Mouse (Mus musculus): Measurements from ENCODE around the gene Irf4.

Gene Irf4

DNA sequence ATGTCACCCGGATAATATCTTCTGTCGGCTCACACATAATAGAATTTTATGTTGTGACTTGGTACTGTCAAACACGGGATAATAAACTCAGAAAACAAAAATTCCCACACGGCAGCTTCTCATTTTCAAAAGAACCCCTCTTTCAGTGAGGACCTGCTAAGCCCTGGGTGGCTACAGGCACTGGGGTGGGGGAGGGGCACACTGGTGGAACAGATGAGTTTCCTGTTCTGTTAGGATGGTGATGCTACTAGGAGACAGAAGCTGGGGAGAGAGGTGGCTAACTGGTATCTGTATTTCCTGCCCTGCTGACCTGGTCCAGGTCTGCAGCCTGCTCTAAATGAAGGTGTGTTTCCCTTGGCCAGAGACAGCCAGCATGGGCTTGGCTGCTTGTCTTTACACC lies 52.9 kb downstream of the Irf4 start:
- DNase-seq (ENCODE audit: inconsistent ontology term) = no peak

DNA sequence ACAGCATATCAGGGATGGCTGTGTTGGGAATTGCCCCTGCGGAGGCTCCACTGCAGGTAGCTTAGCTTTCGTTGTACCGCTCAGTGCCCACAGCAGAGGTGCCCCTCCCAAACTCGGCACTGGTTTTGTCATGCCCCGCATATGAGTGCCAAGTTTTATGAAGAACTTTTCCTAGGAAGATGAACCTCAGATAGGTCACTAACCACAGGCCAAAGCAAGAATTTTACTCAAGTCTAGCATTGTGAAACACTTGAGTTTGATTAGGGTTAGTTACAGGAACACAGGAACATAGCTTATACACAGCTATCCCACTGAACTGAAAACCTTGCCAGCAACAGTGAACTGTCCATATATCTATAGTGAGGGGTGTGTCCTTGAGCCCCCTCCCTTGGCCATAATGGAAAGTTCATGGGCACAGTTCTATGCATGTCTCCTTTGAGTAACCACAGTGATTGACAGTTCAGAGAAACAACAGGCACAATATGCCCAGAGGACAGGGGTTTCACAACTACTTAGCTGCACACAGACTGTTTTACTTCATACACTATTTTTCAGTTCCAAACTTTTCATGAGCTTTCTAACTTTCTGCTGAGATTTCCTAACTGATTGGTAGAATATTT lies 53.4 kb downstream of the Irf4 start:
- DNase-seq (ENCODE audit: inconsistent ontology term) = no peak

DNA sequence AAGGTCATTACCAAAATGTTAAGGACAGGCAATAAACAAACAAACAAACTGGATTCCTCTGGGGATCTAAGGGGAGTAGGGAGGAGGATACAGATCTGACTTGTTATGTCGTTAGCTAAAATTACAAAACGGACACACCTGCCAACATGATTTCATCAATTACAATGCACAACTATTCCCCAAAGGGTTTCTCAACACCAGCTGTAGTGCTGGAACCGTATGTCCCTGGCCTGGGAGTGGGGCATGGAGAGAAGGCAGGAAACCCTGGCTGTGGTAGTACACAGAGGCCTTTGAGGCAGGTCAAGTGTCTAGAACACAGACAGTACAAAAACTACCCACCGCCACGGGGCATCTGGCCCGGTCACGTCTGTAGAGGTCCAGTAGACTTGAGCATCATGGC lies 60.2 kb downstream of the Irf4 start:
- no peak for DNase-seq (ENCODE audit: inconsistent ontology term)

DNA sequence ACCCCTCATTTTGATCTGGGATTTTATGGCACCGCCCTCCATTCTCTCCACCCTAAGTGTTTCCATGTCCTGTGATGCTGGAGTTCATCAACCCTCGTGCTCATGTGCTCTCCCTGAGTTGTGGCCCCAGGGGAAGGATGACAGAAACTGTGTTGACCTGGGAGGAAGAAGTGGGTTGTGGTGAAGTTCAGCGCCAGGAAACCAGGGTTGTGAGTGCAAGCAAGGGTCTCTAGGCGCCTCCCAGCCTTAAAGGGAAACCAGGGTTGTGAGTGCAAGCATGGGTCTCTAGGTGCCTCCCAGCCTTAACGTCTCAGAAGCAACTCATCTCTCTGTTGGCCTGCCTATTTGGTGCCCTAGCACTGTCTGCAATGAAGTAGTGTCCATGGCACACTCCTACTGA lies 64.4 kb downstream of the Irf4 start:
- no peak for DNase-seq (ENCODE audit: inconsistent ontology term)

DNA sequence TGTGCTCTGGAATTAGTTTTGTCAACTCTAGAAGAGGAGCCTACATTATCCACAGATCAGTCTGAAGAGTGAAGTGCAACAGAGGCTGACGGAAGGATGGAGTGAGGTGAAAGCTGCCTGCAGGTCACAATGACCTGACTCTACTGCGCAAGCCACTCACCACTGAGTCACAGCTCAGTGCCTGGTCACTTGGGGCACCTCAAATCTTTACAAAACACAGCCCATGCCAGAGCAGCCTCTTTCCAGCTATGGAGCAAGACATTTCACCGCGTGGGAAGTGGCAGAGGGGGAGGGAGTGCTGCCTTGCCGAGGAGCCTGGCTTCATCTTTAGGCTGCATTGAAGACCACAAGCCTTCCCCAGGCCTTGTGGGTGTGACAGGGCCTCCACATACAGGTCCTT lies 65.2 kb downstream of the Irf4 start:
- DNase-seq (ENCODE audit: inconsistent ontology term) = no peak

All from Muller cell, postnatal 12 days (primary cell).